Mouse (Mus musculus) brain, adult 10 weeks (tissue): Measurements from ENCODE around the gene Hormad2. TPM values are rescaled to one million over a fixed set of nuclear protein-coding genes. Genes with fewer than 3 reads are reported as not detected.

Experiments used
- polyA plus RNA-seq: library from polyadenylated mRNA; stranded (reverse); fragments of 350-450 nt; fragmentation: Illumina TruSeq; extraction: RNeasy Lipid Tissue Mini Kit (QIAGEN cat#74804); gene quantifications from one replicate; pipeline ENCODE4 v1.2.3, GENCODE M21; 2015; ENCODE audit warnings: low read depth, low replicate concordance

The Hormad2 gene
- not detected for polyA plus RNA-seq

DNA sequence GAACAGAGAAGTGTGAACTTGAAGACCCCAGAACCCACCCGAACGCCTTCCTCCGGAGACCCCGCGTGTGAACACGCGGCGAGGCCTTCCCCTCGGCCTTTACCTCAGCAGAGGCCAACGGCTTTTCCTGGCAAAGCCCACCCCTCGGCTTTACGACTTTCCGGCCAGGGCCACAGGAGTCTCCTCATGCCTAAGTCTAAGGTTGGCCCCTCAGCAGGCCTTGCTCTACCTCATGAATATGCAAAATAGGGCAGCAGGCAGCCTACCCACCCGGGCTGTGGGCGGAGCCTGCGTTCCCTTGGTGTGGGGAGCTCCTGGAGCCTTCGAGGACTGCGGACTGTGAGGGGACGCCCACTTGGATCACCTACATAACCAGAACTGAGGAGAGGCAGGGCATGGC, at the start of gene Hormad2:
Gene Hormad2 (minus strand): TSS at position 128 of the 400 bp plus-strand sequence.

Other genes starting within 250 kb of the Hormad2 start
- 4.5 TPM for gene Castor1, start 222.9 kb downstream of the Hormad2 start, polyA plus RNA-seq
- not detected for gene Osm, start 204.7 kb downstream of the Hormad2 start, polyA plus RNA-seq
- 0.37 TPM for gene Lif, start 183.5 kb downstream of the Hormad2 start, polyA plus RNA-seq
- 46.6 TPM for gene Mtmr3, start 153.8 kb upstream of the Hormad2 start, polyA plus RNA-seq
- not detected for gene Gm11032, start 179.0 kb upstream of the Hormad2 start, polyA plus RNA-seq
- 16.6 TPM for gene Ascc2, start 196.6 kb upstream of the Hormad2 start, polyA plus RNA-seq